Mouse (Mus musculus): ENCODE measurements at regions not wholly inside any gene's neighbourhood (a gene's known extent, or its start where the extent isn't known, plus 50 kb on each side); places are given as distances from the start of the nearest gene placed in this dataset.

DNA sequence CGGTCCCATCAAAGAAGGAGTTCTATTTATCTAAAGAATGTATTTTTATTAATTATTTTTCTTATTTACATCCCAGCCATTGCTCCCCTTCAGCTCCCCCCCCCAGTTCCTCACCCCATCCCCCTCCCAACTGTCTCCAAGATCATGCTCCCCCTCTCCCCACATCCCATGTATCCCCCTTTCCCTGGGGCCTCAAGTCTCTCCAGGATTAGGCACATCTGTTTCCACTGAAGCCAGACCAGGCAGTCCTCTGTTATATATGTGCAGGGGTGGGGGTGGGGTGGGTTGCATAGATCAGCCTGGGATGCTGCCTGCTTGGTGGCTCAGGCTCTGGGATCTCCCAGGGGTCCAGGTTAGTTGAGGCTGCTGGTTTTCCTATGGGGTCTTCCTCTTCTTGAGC is 316.8 kb upstream of the Pappa start:
- no peak for DNase-seq (ENCODE audit: low spot score in 2 of 2)

DNA sequence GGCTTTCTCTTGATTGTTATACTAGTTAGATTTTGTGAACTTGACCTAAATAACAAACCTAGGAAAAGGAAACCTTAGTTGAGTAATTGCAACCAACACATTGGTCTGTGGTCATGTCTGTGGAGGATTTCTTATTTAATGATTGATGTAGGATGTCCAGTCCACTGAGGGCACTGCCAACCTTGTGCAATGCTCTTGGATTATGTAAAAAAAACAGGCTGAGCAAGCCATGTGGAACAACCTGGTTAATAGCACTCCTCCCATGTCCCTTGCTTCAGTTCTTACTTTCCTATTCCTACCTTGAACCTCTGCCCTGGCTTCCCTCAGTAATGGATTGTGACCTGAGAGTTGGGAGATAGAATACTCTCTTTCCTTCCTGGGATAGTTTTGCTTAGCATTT is 312.0 kb upstream of the Pappa start:
- DNase-seq (ENCODE audit: low spot score in 2 of 2) = no peak

DNA sequence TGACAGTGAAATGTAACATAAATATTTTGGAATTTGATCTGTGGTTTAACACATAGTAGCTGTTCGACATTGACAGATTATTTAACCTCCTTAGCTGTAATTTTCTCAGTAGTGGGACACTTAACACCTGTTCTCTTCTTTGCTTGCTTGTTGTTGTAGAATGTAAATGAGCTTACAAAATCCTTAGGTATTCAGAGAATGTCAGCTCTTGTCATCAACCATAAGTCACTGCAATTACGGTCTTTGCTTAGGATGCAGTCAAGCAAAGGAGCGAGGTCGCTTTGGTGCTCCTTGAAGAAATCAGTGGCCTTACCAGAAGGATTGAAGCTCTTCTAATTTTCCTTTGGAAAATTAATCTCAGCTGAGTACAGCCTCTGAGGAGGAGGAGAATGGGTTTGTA is 311.2 kb upstream of the Pappa start:
- no peak for DNase-seq (ENCODE audit: low spot score in 2 of 2)

DNA sequence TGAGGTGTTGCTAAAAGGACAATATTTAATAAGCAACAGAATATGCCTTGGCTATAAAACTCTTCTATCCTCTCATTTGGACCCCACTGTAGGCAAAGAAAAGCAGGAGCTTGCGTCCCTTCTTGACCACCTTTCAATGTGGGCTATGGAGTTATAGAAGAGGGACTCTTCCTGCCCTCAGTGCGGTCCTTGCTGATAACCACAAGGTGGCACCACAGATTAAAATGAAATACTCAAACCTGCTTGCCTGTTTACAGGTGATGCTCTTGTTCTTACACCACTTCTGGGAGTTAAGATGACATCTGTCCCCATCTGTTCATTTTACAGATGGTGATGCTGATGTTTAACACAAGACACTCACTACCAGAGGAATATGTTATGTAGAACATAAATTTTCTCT is 291.1 kb upstream of the Pappa start:
- DNase-seq (ENCODE audit: low spot score in 2 of 2) = no peak

- DNase-seq (ENCODE audit: low spot score in 2 of 2) = no peak
Observed at GRCm38 (mm10) chr4:64874521-64874920, 249.5 kb upstream of the Pappa start.

- DNase-seq (ENCODE audit: low spot score in 2 of 2) = no peak
Observed at GRCm38 (mm10) chr4:64876924-64877323, 247.1 kb upstream of the Pappa start.

DNA sequence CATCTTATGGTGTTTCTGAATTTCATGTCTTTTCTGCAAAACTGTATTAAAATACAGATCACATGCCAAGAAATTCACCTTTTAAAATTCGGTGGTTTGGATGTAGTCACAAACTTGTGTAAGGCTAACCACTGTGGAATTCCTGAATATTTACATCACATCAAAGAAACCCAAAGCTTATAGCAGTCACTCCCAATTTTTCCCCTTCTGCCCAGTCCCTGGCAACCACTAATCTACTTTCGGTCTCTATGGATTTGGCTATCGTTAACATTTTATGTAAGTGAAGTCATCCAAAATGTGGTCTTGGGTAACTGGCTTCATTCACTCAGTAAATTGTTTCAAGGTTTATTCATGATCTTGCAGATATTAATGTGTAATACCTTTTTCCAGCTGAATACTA is 226.0 kb upstream of the Pappa start:
- no peak for DNase-seq (ENCODE audit: low spot score in 2 of 2)

- no peak for DNase-seq (ENCODE audit: low spot score in 2 of 2)
Observed at GRCm38 (mm10) chr4:64901091-64901845, 222.7 kb upstream of the Pappa start.

- peak in 1 of 2 experiments; percentile 1 for DNase-seq (ENCODE audit: low spot score in 2 of 2)
Observed at GRCm38 (mm10) chr4:64923751-64924150, 200.2 kb upstream of the Pappa start.

- no peak for DNase-seq (ENCODE audit: low spot score in 2 of 2)
Observed at GRCm38 (mm10) chr4:64928553-64928952, 195.4 kb upstream of the Pappa start.

DNA sequence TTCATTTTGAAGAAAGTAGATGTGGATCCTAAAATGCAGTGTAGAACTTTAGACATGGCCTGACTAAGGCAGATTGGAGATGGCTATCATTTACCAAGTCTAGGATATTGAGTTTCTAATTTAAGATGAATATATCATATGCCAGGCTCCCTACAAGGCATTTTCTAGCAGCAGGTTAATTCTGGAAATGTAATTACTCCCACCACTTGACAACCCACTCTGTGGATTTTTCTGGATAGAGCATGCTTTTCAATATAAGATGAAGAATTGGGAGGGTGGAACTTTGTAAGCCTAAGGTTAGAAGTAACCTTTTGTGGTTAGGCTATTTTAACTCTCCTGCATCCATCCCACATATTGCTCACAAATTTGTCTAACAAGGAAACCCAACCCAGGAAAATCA is 178.4 kb upstream of the Pappa start:
- DNase-seq (ENCODE audit: low spot score in 2 of 2) = no peak

- DNase-seq (ENCODE audit: low spot score in 2 of 2) = no peak
Observed at GRCm38 (mm10) chr4:64952651-64953050, 171.3 kb upstream of the Pappa start.

DNA sequence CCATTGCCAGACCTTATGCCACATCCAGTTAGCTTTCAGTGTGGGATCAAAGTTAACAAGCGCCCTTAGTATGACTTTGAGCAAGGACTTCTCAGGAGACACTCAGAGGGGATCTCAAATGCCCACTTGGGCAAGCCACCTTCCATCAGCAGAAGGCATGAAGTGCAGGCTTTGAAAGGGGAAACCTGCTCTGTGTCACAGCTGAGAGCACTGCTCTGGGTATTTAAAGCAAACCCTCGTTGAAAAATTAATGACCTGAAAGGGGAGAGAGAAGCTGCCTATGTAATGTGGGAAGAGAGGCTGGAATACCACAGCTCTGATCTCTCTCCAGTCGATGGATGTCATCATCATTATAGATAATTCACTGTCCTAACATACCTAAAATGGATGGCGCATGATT is 165.1 kb upstream of the Pappa start:
- DNase-seq (ENCODE audit: low spot score in 2 of 2) = no peak

DNA sequence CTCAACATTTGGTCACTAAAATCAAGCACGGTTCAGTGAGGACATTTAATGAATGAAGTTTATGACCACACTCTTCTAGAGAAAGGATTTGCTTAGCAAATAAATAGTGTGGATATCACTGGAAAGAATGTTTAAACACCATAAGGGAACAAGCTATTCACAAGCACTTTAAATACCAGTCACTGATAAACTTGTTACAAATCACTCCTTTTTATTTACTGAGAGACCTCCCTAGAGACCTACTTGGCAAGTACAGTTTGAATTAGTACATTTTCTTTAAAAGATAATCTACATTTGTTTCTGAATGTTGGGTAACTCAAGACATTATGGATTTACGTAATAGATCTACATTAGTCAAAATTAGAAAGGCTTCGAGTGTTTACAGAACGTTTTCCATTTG is 162.2 kb upstream of the Pappa start:
- DNase-seq (ENCODE audit: low spot score in 2 of 2) = no peak

Measured in layer of hippocampus, postnatal 14 days (tissue).